Mouse (Mus musculus): ENCODE measurements around the gene Gdpd2. TPM values are rescaled to one million over a fixed set of nuclear protein-coding genes. Genes with fewer than 3 reads are reported as not detected.

Gene Gdpd2
- polyA plus RNA-seq (2015; fragmentation: Nextera tagmentation; extraction: Ambion mirVana), result 2.8 and 3.7 TPM in 2 replicates

GRCm38 (mm10) chrX:100729665-100730188 lies at the start of gene Gdpd2:
Gdpd2 (plus strand) TSS chrX:100729873.
- Histone ChIP-seq H3K9me3 (no peaks in the 10 kb centered on the region), H3K36me3 (0 out of 2 replicates have a peak, but pooled peaks cover 6% of the 10 kb centered on the region), H3K4me3 (peak within 1 kb of the TSS; percentile 17), H3K4me2 (peak within 1 kb of the TSS; percentile 53), H3K4me1 (peaks cover 10% of the 10 kb centered on the region; the same call in 1 of the 2 replicates), H3K27me3 (peaks cover 55% of the 10 kb centered on the region), H3K27ac (no peak within 1 kb of the TSS), H3K9ac (peak within 1 kb of the TSS; percentile 21; the same call in 1 of the 2 replicates)
- WGBS, result 12% methylated on average over 8 of the region's 8 CpGs
- ATAC-seq (ENCODE audit: insufficient number of reproducible peaks, insufficient read depth, low FRiP score, low TSS enrichment, low read depth), result 0 out of 2 replicates have a peak, but pooled peaks have one; percentile 26

GRCm38 (mm10) chrX:100686527-100686926 lies 43.1 kb upstream of the Gdpd2 start:
- 63% methylated on average over 3 of the region's 3 CpGs for WGBS
- no peak overlapping the region for H3K4me2 ChIP-seq
- H3K9me3 ChIP-seq, result no peaks in the 10 kb centered on the region
- H3K4me3 ChIP-seq, result no peak overlapping the region
- peaks cover 34% of the 10 kb centered on the region for H3K27me3 ChIP-seq
- H3K36me3 ChIP-seq, result peaks cover 3% of the 10 kb centered on the region; the same call in 1 of the 2 replicates
- no peak overlapping the region for H3K9ac ChIP-seq
- ATAC-seq (ENCODE audit: insufficient number of reproducible peaks, insufficient read depth, low FRiP score, low TSS enrichment, low read depth), result no peak
- no peaks in the 10 kb centered on the region for H3K4me1 ChIP-seq
- no peak overlapping the region for H3K27ac ChIP-seq

DNA sequence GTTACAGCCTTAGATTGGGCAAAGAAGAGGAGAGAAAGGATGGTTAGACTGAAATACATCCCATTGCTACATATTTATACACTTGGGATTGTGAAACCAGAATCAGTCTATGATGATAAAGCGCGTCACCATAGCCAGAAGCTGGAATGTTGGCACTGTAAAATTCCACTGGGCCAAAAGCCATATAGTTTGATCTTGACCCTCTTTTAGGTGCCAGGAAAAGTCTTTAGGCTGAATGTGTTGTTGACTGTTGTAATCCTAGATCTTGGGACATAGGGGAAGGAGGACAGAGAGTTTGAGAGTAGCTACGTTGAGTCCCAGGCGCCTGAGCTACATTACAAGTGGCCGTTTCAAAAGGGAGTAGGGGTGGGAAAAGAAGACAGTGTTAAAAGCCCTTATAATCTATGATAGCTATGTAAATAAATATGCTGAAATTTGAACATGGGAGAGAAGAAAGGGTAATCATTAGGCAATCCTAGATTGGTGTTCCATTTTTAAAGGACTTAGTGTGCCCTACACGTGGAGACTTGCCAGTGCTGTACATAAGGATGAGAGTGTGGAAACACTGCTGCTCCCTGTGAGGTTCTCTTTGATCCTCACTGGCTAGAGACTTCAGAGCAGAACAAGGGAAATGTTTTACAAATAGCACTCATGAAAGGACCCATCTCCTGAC lies 42.2 kb upstream of the Gdpd2 start:
- peaks cover 3% of the 10 kb centered on the region; the same call in 1 of the 2 replicates for H3K36me3 ChIP-seq
- H3K4me3 ChIP-seq, result no peak overlapping the region
- H3K9me3 ChIP-seq, result no peaks in the 10 kb centered on the region
- H3K4me2 ChIP-seq, result no peak overlapping the region
- WGBS, result 79% methylated on average over 6 of the region's 6 CpGs
- no peaks in the 10 kb centered on the region for H3K4me1 ChIP-seq
- no peak overlapping the region for H3K27ac ChIP-seq
- no peak for ATAC-seq (ENCODE audit: insufficient number of reproducible peaks, insufficient read depth, low FRiP score, low TSS enrichment, low read depth)
- H3K27me3 ChIP-seq, result peaks cover 35% of the 10 kb centered on the region
- H3K9ac ChIP-seq, result no peak overlapping the region

GRCm38 (mm10) chrX:100688033-100688370 lies 41.7 kb upstream of the Gdpd2 start:
- Histone ChIP-seq H3K4me3 (no peak overlapping the region), H3K9me3 (no peaks in the 10 kb centered on the region), H3K4me2 (no peak overlapping the region), H3K4me1 (no peaks in the 10 kb centered on the region), H3K27me3 (peaks cover 35% of the 10 kb centered on the region), H3K27ac (no peak overlapping the region), H3K36me3 (peaks cover 3% of the 10 kb centered on the region; the same call in 1 of the 2 replicates), H3K9ac (no peak overlapping the region)
- 75% methylated on average over 5 of the region's 5 CpGs for WGBS
- ATAC-seq (ENCODE audit: insufficient number of reproducible peaks, insufficient read depth, low FRiP score, low TSS enrichment, low read depth), result no peak

GRCm38 (mm10) chrX:100696776-100697175 lies 32.9 kb upstream of the Gdpd2 start:
- Histone ChIP-seq H3K27ac (no peak overlapping the region), H3K27me3 (peaks cover 3% of the 10 kb centered on the region; the same call in 1 of the 2 replicates), H3K9me3 (no peaks in the 10 kb centered on the region), H3K9ac (no peak overlapping the region), H3K4me2 (no peak overlapping the region), H3K4me3 (no peak overlapping the region), H3K36me3 (peaks cover 3% of the 10 kb centered on the region; the same call in 1 of the 2 replicates), H3K4me1 (no peaks in the 10 kb centered on the region)
- no peak for ATAC-seq (ENCODE audit: insufficient number of reproducible peaks, insufficient read depth, low FRiP score, low TSS enrichment, low read depth)
- 96% methylated on average over 4 of the region's 4 CpGs for WGBS

GRCm38 (mm10) chrX:100708032-100708431 lies 21.6 kb upstream of the Gdpd2 start:
- Histone ChIP-seq H3K4me3 (no peak overlapping the region), H3K36me3 (peaks cover 20% of the 10 kb centered on the region; the same call in 1 of the 2 replicates), H3K4me2 (no peak overlapping the region), H3K27ac (no peak overlapping the region), H3K4me1 (no peaks in the 10 kb centered on the region), H3K27me3 (0 out of 2 replicates have a peak, but pooled peaks cover 14% of the 10 kb centered on the region), H3K9me3 (no peaks in the 10 kb centered on the region), H3K9ac (no peak overlapping the region)
- no peak for ATAC-seq (ENCODE audit: insufficient number of reproducible peaks, insufficient read depth, low FRiP score, low TSS enrichment, low read depth)
- 91% methylated on average over 6 of the region's 6 CpGs for WGBS

DNA sequence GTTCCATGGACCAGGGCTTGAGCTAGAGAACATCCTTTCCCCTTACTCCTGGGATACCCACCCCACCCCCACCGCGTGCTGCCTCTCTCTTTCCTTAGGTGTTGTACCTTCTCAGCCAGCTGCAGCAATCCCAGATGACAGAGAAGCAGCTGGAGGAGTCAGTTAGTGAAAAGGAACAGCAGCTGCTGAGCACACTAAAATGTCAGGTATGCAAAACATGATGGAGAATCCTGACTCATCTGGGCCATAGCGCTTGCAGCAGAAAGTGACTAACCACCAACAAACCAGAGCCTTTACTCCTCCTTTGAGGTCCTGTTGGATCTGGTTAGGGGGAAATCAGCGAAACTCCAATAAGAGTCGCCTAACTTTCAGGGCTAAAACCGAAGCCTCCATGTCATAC lies 13.5 kb upstream of the Gdpd2 start:
- Histone ChIP-seq H3K27ac (no peak overlapping the region), H3K9ac (no peak overlapping the region), H3K4me1 (no peaks in the 10 kb centered on the region), H3K4me2 (no peak overlapping the region), H3K36me3 (peaks cover 41% of the 10 kb centered on the region), H3K4me3 (no peak overlapping the region), H3K9me3 (no peaks in the 10 kb centered on the region), H3K27me3 (peaks cover 24% of the 10 kb centered on the region)
- no peak for ATAC-seq (ENCODE audit: insufficient number of reproducible peaks, insufficient read depth, low FRiP score, low TSS enrichment, low read depth)
- 91% methylated on average over 6 of the region's 6 CpGs for WGBS

DNA sequence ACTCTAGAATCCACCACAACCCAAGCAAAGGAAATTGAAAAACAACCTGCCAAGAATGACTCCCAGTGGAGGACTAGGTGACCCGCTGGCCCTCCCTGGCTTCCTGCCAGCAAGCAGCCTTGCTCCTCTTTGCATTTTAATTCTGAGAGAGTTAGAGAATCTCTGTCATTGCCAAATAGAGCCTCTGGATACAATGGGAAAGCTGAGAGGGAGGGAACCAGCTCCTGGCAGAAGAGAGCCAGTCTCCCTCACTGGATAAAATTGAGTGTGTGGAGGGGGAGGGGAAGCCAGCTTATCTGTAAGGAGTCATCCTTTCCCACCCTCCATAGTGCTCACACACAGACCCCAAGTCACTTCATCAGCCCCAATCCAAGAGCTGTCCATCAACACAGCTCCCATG lies 726 bp upstream of the Gdpd2 start:
- no peak overlapping the region for H3K27ac ChIP-seq

DNA sequence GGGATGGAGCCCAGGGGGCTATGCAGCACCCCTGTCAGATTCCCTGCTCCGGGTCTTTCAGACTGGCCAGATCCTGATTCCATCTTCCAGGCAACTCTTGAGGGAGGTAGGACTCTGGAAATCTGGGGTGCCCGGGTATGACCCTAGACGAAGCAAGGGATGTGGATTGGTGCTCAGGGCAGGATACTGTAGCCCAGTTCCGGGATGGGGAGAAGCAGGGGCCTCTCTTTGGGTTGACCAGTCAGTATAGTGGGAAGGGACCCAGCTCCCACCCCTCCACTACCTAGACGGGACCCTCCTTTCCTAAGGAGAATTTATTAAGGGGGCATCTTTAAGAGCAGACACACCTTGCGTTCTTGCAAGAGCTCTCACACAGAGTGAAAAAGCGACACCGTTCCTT lies 593 bp downstream of the Gdpd2 start:
- 37% methylated on average over 8 of the region's 8 CpGs for WGBS
- peaks cover 54% of the 10 kb centered on the region for H3K27me3 ChIP-seq
- peak overlapping the region; percentile 17 for H3K4me3 ChIP-seq
- peaks cover 10% of the 10 kb centered on the region; the same call in 1 of the 2 replicates for H3K4me1 ChIP-seq
- no peak for ATAC-seq (ENCODE audit: insufficient number of reproducible peaks, insufficient read depth, low FRiP score, low TSS enrichment, low read depth)
- H3K36me3 ChIP-seq, result 0 out of 2 replicates have a peak, but pooled peaks cover 3% of the 10 kb centered on the region
- H3K9me3 ChIP-seq, result no peaks in the 10 kb centered on the region
- H3K4me2 ChIP-seq, result peak overlapping the region; percentile 53
- H3K27ac ChIP-seq, result no peak overlapping the region
- peak overlapping the region; percentile 21; the same call in 1 of the 2 replicates for H3K9ac ChIP-seq

More for the DNA sequence above, 726 bp upstream of the Gdpd2 start:
- Histone ChIP-seq H3K4me1 (peaks cover 10% of the 10 kb centered on the region; the same call in 1 of the 2 replicates), H3K9ac (no peak overlapping the region), H3K9me3 (no peaks in the 10 kb centered on the region), H3K27me3 (peaks cover 58% of the 10 kb centered on the region), H3K36me3 (0 out of 2 replicates have a peak, but pooled peaks cover 9% of the 10 kb centered on the region), H3K4me2 (no peak overlapping the region), H3K4me3 (no peak overlapping the region)
- 52% methylated on average over 1 of the region's 1 CpGs for WGBS
- no peak for ATAC-seq (ENCODE audit: insufficient number of reproducible peaks, insufficient read depth, low FRiP score, low TSS enrichment, low read depth)

GRCm38 (mm10) chrX:100734359-100734758 lies 4.7 kb downstream of the Gdpd2 start:
- peaks cover 60% of the 10 kb centered on the region for H3K27me3 ChIP-seq
- H3K4me2 ChIP-seq, result no peak overlapping the region
- H3K4me3 ChIP-seq, result no peak overlapping the region
- no peak for ATAC-seq (ENCODE audit: insufficient number of reproducible peaks, insufficient read depth, low FRiP score, low TSS enrichment, low read depth)
- 80% methylated on average over 7 of the region's 7 CpGs for WGBS
- H3K9me3 ChIP-seq, result no peaks in the 10 kb centered on the region
- H3K27ac ChIP-seq, result no peak overlapping the region
- peaks cover 9% of the 10 kb centered on the region; the same call in 1 of the 2 replicates for H3K4me1 ChIP-seq
- no peaks in the 10 kb centered on the region for H3K36me3 ChIP-seq
- H3K9ac ChIP-seq, result no peak overlapping the region

GRCm38 (mm10) chrX:100738918-100739317 lies 9.2 kb downstream of the Gdpd2 start:
- H3K9ac ChIP-seq, result 0 out of 2 replicates have a peak overlapping the region, but pooled peaks have one; percentile 44
- no peaks in the 10 kb centered on the region for H3K9me3 ChIP-seq
- H3K36me3 ChIP-seq, result no peaks in the 10 kb centered on the region
- H3K27ac ChIP-seq, result no peak overlapping the region
- H3K4me2 ChIP-seq, result peak overlapping the region; percentile 59
- WGBS, result 18% methylated on average over 14 of the region's 14 CpGs
- no peak for ATAC-seq (ENCODE audit: insufficient number of reproducible peaks, insufficient read depth, low FRiP score, low TSS enrichment, low read depth)
- peaks cover 30% of the 10 kb centered on the region for H3K27me3 ChIP-seq
- H3K4me1 ChIP-seq, result no peaks in the 10 kb centered on the region
- peak overlapping the region; percentile 40 for H3K4me3 ChIP-seq

- no peaks in the 10 kb centered on the region for H3K9me3 ChIP-seq
- H3K36me3 ChIP-seq, result no peaks in the 10 kb centered on the region
- peak overlapping the region; percentile 59 for H3K4me2 ChIP-seq
- 0 out of 2 replicates have a peak overlapping the region, but pooled peaks have one; percentile 44 for H3K9ac ChIP-seq
- WGBS, result 28% methylated on average over 10 of the region's 10 CpGs
- no peaks in the 10 kb centered on the region for H3K4me1 ChIP-seq
- peak overlapping the region; percentile 40 for H3K4me3 ChIP-seq
- peaks cover 30% of the 10 kb centered on the region for H3K27me3 ChIP-seq
- H3K27ac ChIP-seq, result no peak overlapping the region
- no peak for ATAC-seq (ENCODE audit: insufficient number of reproducible peaks, insufficient read depth, low FRiP score, low TSS enrichment, low read depth)
These were observed 9.8 kb downstream of the Gdpd2 start for GRCm38 (mm10) chrX:100739443-100739842.
